Mouse (Mus musculus): ENCODE results near the gene C2cd4c. TPM values are rescaled to one million over a fixed set of nuclear protein-coding genes. Genes with fewer than 3 reads are reported as not detected.

The C2cd4c gene
- polyA plus RNA-seq, 1 experiment from 2014 or later = not detected

DNA sequence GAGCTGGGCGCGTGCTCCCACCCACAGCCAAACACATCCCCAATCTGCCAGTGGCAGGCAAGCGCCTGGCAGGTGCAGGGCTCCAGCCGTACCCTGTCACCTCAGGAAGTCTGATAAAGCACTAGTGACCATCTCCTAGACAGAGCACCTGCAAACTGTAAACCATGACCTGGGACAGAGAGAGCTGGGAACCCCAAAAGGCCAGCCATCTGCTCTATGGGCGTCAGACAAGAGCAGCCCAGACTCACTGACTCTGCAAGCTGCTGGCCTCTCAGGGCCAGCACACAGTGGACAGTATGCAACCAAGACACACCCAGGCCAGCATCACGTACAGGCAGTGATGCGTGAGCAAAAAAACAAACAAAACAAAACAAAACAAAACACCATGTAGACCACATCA, 34.9 kb downstream of the C2cd4c start:
- Histone ChIP-seq H3K36me3 (ENCODE audit: control insufficient read depth, insufficient read depth) (no peaks in the 10 kb centered on the region), H3K4me2 (ENCODE audit: low read depth, low read length) (no peak overlapping the region), H3K9ac (ENCODE audit: low read depth, low read length) (no peak overlapping the region), H3K9me3 (replicated peaks; ENCODE audit: control insufficient read depth, low read length) (no peaks in the 10 kb centered on the region), H3K27me3 (ENCODE audit: control insufficient read depth, insufficient read depth, low read depth, low read length) (no peaks in the 10 kb centered on the region), H3K4me1 (ENCODE audit: control insufficient read depth, low read depth, low read length) (no peaks in the 10 kb centered on the region), H3K27ac (ENCODE audit: low read length) (no peak overlapping the region), H3K4me3 (ENCODE audit: low read depth, low read length) (no peak overlapping the region)
- 57% methylated on average over 7 of the region's 7 CpGs for WGBS (ENCODE audit: insufficient replicate concordance)
- ATAC-seq (ENCODE audit: low read depth) = no peak

DNA sequence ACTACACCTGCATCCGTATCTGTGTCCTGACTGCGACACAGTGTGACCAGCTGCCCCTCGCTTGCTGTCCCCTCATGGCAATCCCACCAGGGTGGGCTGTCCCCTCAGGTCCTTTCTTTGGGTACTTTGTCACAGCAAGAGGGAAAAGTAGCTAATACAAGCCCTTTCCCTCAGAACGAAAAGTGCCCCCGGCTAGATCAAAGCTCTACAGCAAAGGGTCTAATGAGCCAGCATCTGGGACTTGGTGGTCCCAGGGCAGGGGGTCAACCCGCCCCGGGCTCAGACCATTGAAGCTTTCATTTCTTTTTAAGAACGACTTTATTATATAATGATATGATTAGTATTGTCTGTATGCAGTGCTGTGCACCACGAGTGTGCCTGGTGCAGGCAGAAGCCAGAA, 35.5 kb downstream of the C2cd4c start:
- no peak overlapping the region for H3K4me3 ChIP-seq (ENCODE audit: low read depth, low read length)
- H3K9ac ChIP-seq (ENCODE audit: low read depth, low read length) = no peak overlapping the region
- WGBS (ENCODE audit: insufficient replicate concordance) = 59% methylated on average over 9 of the region's 9 CpGs
- no peaks in the 10 kb centered on the region for H3K27me3 ChIP-seq (ENCODE audit: control insufficient read depth, insufficient read depth, low read depth, low read length)
- no peaks in the 10 kb centered on the region for H3K4me1 ChIP-seq (ENCODE audit: control insufficient read depth, low read depth, low read length)
- H3K9me3 ChIP-seq (replicated peaks; ENCODE audit: control insufficient read depth, low read length) = no peaks in the 10 kb centered on the region
- no peaks in the 10 kb centered on the region for H3K36me3 ChIP-seq (ENCODE audit: control insufficient read depth, insufficient read depth)
- H3K27ac ChIP-seq (ENCODE audit: low read length) = no peak overlapping the region
- no peak overlapping the region for H3K4me2 ChIP-seq (ENCODE audit: low read depth, low read length)
- ATAC-seq (ENCODE audit: low read depth) = no peak

DNA sequence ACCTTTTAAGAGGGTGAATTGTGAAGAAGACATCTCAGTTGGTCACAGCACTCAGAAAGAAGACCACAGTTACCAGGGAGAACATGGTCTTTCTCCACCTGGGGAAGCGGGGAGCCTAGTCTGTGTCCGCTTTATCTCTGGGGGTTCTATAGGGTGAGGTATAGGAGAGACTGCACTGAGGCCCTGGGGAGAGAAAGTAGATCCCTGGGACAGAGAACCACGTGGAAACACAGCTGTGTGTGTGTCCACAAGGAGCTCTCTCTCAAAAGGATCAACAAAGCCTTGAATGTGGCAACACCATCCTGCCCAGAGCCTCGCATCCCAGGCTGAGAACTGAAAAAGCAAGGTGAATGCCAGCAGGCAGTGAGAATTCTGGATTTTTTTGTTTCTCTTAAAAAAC, 36.4 kb downstream of the C2cd4c start:
- no peak for ATAC-seq (ENCODE audit: low read depth)
- Histone ChIP-seq H3K9ac (ENCODE audit: low read depth, low read length) (no peak overlapping the region), H3K4me3 (ENCODE audit: low read depth, low read length) (no peak overlapping the region), H3K4me2 (ENCODE audit: low read depth, low read length) (no peak overlapping the region), H3K4me1 (ENCODE audit: control insufficient read depth, low read depth, low read length) (no peaks in the 10 kb centered on the region), H3K9me3 (replicated peaks; ENCODE audit: control insufficient read depth, low read length) (no peaks in the 10 kb centered on the region), H3K27ac (ENCODE audit: low read length) (no peak overlapping the region), H3K36me3 (ENCODE audit: control insufficient read depth, insufficient read depth) (no peaks in the 10 kb centered on the region), H3K27me3 (ENCODE audit: control insufficient read depth, insufficient read depth, low read depth, low read length) (no peaks in the 10 kb centered on the region)
- WGBS (ENCODE audit: insufficient replicate concordance) = 61% methylated on average over 4 of the region's 4 CpGs

DNA sequence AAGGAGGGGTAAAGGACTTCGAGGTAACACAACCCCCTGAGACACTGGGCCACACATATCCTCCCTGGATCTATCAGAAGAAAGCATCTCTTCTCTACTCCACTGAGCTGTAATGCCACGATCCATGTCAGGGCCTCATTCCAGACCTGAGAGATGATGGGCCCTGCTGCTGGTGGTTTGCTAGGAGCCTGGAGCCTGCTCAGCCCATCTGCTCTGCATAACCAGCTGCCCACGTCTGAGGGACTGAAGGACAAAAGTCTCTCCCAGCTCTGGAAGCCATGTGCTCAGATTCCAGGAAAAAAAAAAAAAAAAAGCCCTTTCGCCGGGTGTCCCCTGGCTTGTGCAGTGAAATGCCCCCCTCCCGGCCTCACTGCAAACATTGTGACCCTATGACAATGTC, 38.1 kb downstream of the C2cd4c start:
- no peaks in the 10 kb centered on the region for H3K36me3 ChIP-seq (ENCODE audit: control insufficient read depth, insufficient read depth)
- no peak overlapping the region for H3K4me2 ChIP-seq (ENCODE audit: low read depth, low read length)
- no peaks in the 10 kb centered on the region for H3K9me3 ChIP-seq (replicated peaks; ENCODE audit: control insufficient read depth, low read length)
- no peak overlapping the region for H3K9ac ChIP-seq (ENCODE audit: low read depth, low read length)
- H3K4me3 ChIP-seq (ENCODE audit: low read depth, low read length) = no peak overlapping the region
- H3K4me1 ChIP-seq (ENCODE audit: control insufficient read depth, low read depth, low read length) = no peaks in the 10 kb centered on the region
- no peak for ATAC-seq (ENCODE audit: low read depth)
- H3K27me3 ChIP-seq (ENCODE audit: control insufficient read depth, insufficient read depth, low read depth, low read length) = no peaks in the 10 kb centered on the region
- WGBS (ENCODE audit: insufficient replicate concordance) = 60% methylated on average over 6 of the region's 6 CpGs
- H3K27ac ChIP-seq (ENCODE audit: low read length) = no peak overlapping the region

DNA sequence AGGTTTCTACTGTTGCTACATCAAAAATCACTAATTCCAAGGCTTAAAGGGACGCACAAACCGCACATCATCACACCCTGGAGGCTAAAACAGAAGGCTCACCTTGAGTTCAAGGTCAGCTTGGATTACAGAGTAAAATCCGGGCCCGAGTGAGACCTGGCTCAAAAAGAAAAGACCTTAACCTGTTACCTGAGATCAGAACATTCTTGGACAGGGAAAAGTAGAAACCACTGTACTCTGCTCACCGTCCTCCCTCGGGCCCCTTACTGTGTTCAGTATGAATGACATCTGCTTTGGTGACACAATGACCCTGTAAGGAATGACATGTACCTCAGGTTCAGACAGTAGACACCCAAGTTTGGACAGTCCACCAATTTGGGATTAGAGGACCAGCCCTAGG, 39.0 kb downstream of the C2cd4c start:
- Histone ChIP-seq H3K4me3 (ENCODE audit: low read depth, low read length) (no peak overlapping the region), H3K27ac (ENCODE audit: low read length) (no peak overlapping the region), H3K4me2 (ENCODE audit: low read depth, low read length) (no peak overlapping the region), H3K27me3 (ENCODE audit: control insufficient read depth, insufficient read depth, low read depth, low read length) (no peaks in the 10 kb centered on the region), H3K9me3 (replicated peaks; ENCODE audit: control insufficient read depth, low read length) (no peaks in the 10 kb centered on the region), H3K9ac (ENCODE audit: low read depth, low read length) (no peak overlapping the region), H3K36me3 (ENCODE audit: control insufficient read depth, insufficient read depth) (no peaks in the 10 kb centered on the region), H3K4me1 (ENCODE audit: control insufficient read depth, low read depth, low read length) (no peaks in the 10 kb centered on the region)
- ATAC-seq (ENCODE audit: low read depth) = no peak
- WGBS (ENCODE audit: insufficient replicate concordance) = 71% methylated on average over 6 of the region's 6 CpGs

- no peak overlapping the region for H3K27ac ChIP-seq (ENCODE audit: low read length)
- no peak overlapping the region for H3K4me3 ChIP-seq (ENCODE audit: low read depth, low read length)
- no peak for ATAC-seq (ENCODE audit: low read depth)
- H3K4me2 ChIP-seq (ENCODE audit: low read depth, low read length) = no peak overlapping the region
- no peaks in the 10 kb centered on the region for H3K9me3 ChIP-seq (replicated peaks; ENCODE audit: control insufficient read depth, low read length)
- H3K36me3 ChIP-seq (ENCODE audit: control insufficient read depth, insufficient read depth) = no peaks in the 10 kb centered on the region
- no peaks in the 10 kb centered on the region for H3K27me3 ChIP-seq (ENCODE audit: control insufficient read depth, insufficient read depth, low read depth, low read length)
- H3K4me1 ChIP-seq (ENCODE audit: control insufficient read depth, low read depth, low read length) = no peaks in the 10 kb centered on the region
- H3K9ac ChIP-seq (ENCODE audit: low read depth, low read length) = no peak overlapping the region
- WGBS (ENCODE audit: insufficient replicate concordance) = 61% methylated on average over 8 of the region's 8 CpGs
Measured at GRCm38 (mm10) chr10:79574350-79574749, 39.5 kb downstream of the C2cd4c start.

DNA sequence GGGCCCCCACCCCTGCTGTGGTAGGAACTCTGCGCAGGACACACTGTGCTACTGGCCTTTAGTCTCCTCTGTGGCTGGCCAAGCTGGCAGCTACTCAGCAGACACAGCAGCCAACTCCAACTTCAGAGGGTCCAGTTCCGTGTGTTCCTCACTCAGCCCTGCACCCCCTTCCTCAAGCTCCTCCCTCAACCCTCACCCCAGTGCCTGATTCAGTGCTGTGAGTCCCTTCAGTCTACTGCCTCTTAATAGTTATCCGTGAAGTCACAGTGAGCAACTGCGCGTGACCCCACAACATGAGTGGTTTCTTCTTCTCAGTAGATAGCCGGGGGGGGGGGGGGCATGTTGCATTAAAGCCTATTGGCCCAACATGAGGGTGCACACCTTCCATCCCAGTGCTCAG, 40.2 kb downstream of the C2cd4c start:
- H3K4me2 ChIP-seq (ENCODE audit: low read depth, low read length) = no peak overlapping the region
- no peaks in the 10 kb centered on the region for H3K27me3 ChIP-seq (ENCODE audit: control insufficient read depth, insufficient read depth, low read depth, low read length)
- H3K36me3 ChIP-seq (ENCODE audit: control insufficient read depth, insufficient read depth) = no peaks in the 10 kb centered on the region
- H3K4me3 ChIP-seq (ENCODE audit: low read depth, low read length) = no peak overlapping the region
- H3K9ac ChIP-seq (ENCODE audit: low read depth, low read length) = no peak overlapping the region
- no peaks in the 10 kb centered on the region for H3K9me3 ChIP-seq (replicated peaks; ENCODE audit: control insufficient read depth, low read length)
- ATAC-seq (ENCODE audit: low read depth) = no peak
- no peak overlapping the region for H3K27ac ChIP-seq (ENCODE audit: low read length)
- WGBS (ENCODE audit: insufficient replicate concordance) = 68% methylated on average over 6 of the region's 6 CpGs
- no peaks in the 10 kb centered on the region for H3K4me1 ChIP-seq (ENCODE audit: control insufficient read depth, low read depth, low read length)

- no peak overlapping the region for H3K4me2 ChIP-seq (ENCODE audit: low read depth, low read length)
- 70% methylated on average over 2 of the region's 2 CpGs for WGBS (ENCODE audit: insufficient replicate concordance)
Measured at GRCm38 (mm10) chr10:79571314-79571713, 42.5 kb downstream of the C2cd4c start.

GRCm38 (mm10) chr10:79569921-79570320, 43.9 kb downstream of the C2cd4c start:
- Histone ChIP-seq H3K4me1 (ENCODE audit: control insufficient read depth, low read depth, low read length) (no peaks in the 10 kb centered on the region), H3K4me2 (ENCODE audit: low read depth, low read length) (no peak overlapping the region), H3K27ac (ENCODE audit: low read length) (no peak overlapping the region), H3K9ac (ENCODE audit: low read depth, low read length) (no peak overlapping the region), H3K27me3 (ENCODE audit: control insufficient read depth, insufficient read depth, low read depth, low read length) (no peaks in the 10 kb centered on the region), H3K9me3 (replicated peaks; ENCODE audit: control insufficient read depth, low read length) (no peaks in the 10 kb centered on the region), H3K4me3 (ENCODE audit: low read depth, low read length) (no peak overlapping the region), H3K36me3 (ENCODE audit: control insufficient read depth, insufficient read depth) (no peaks in the 10 kb centered on the region)
- WGBS (ENCODE audit: insufficient replicate concordance) = 70% methylated on average over 5 of the region's 5 CpGs
- ATAC-seq (ENCODE audit: low read depth) = no peak

More at GRCm38 (mm10) chr10:79571314-79571713, 42.5 kb downstream of the C2cd4c start:
- ATAC-seq (ENCODE audit: low read depth) = no peak
- no peak overlapping the region for H3K9ac ChIP-seq (ENCODE audit: low read depth, low read length)
- H3K4me1 ChIP-seq (ENCODE audit: control insufficient read depth, low read depth, low read length) = no peaks in the 10 kb centered on the region
- no peak overlapping the region for H3K27ac ChIP-seq (ENCODE audit: low read length)
- no peaks in the 10 kb centered on the region for H3K36me3 ChIP-seq (ENCODE audit: control insufficient read depth, insufficient read depth)
- no peaks in the 10 kb centered on the region for H3K9me3 ChIP-seq (replicated peaks; ENCODE audit: control insufficient read depth, low read length)
- no peaks in the 10 kb centered on the region for H3K27me3 ChIP-seq (ENCODE audit: control insufficient read depth, insufficient read depth, low read depth, low read length)
- no peak overlapping the region for H3K4me3 ChIP-seq (ENCODE audit: low read depth, low read length)

DNA sequence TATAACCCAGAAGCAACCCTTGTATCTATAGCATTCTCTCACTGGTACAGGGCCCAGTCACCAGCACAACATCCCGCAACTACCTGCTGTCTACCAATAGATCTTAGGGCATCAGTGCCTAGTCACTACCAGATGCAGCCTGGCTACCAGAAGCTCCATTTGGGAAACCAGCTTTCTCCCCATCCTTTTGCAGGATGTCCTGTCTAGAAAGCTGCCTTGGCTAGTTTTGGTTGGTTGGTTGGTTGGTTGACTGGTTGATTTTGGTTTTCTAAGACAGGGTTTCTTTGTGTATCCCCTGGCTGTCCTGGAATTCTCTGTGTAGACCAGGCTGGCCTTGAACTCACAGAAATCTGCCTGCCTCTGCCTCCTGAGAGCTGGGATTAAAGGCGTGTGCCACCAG, 54.1 kb downstream of the C2cd4c start:
- Histone ChIP-seq H3K9me3 (replicated peaks; ENCODE audit: control insufficient read depth, low read length) (no peaks in the 10 kb centered on the region), H3K27ac (ENCODE audit: low read length) (no peak overlapping the region), H3K36me3 (ENCODE audit: control insufficient read depth, insufficient read depth) (no peaks in the 10 kb centered on the region), H3K4me2 (ENCODE audit: low read depth, low read length) (no peak overlapping the region), H3K9ac (ENCODE audit: low read depth, low read length) (no peak overlapping the region), H3K27me3 (ENCODE audit: control insufficient read depth, insufficient read depth, low read depth, low read length) (no peaks in the 10 kb centered on the region), H3K4me1 (ENCODE audit: control insufficient read depth, low read depth, low read length) (no peaks in the 10 kb centered on the region), H3K4me3 (ENCODE audit: low read depth, low read length) (no peak overlapping the region)
- ATAC-seq (ENCODE audit: low read depth) = no peak
- WGBS (ENCODE audit: insufficient replicate concordance) = 65% methylated on average over 2 of the region's 2 CpGs
